Mouse (Mus musculus) brain, embryonic 14.5 days (tissue): ENCODE data around the gene Mia. TPM values are rescaled to one million over a fixed set of nuclear protein-coding genes. Genes with fewer than 3 reads are reported as not detected.

Experiments used
- DNase-seq: peaks from one replicate; pipeline ENCODE4 v3.0.0-alpha.2; 2011; ENCODE audit warnings: low read depth
- CTCF ChIP-seq: fragments of 200-500 bp; IDR thresholded peaks from 2 replicates; pipeline ENCODE4 v1.5.1; 2012; ENCODE audit warnings: inconsistent platforms, mild to moderate bottlenecking, moderate library complexity, borderline replicate concordance; ENCODE audit not compliant: insufficient read depth, insufficient read length; ENCODE audit errors: extremely low read depth
- POLR2A ChIP-seq: fragments of 200-500 bp; IDR thresholded peaks from 2 replicates; pipeline ENCODE4 v1.6.1; 2012; ENCODE audit warnings: mild to moderate bottlenecking, inconsistent platforms, borderline replicate concordance; ENCODE audit not compliant: poor library complexity, insufficient read depth, insufficient read length, severe bottlenecking; ENCODE audit errors: extremely low read depth
- polyA plus RNA-seq: library from polyadenylated mRNA; depleted of rRNA; stranded (reverse); fragments of >200 nt; gene quantifications from 2 replicates; pipeline ENCODE4 v1.2.3, GENCODE M21; 2012; rRNA removed

The Mia gene
- polyA plus RNA-seq, 1 experiment = 14.6 TPM

DNA sequence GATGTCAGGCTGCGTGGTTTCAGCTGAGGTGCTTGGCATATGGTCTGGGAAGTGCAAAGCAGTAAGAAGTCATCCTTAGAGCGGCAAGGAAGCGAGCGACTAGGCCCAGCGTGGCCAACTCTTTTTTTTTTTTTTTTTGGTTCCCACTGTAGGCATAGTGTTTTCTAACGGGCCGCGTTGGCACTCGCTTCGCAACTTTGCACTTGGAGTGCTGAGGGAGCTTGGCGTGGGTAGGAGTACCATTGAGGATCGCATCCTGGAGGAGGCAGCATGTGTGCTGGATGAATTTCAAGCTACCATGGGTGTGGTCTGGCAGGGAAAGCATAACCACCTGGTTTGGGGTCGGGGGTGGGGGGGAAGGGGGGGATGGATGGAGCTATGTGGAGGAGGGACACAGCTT is 25.0 kb downstream of the Mia start:
- TF ChIP-seq POLR2A = no peak
- no peak for TF ChIP-seq CTCF
- no peak for DNase-seq

DNA sequence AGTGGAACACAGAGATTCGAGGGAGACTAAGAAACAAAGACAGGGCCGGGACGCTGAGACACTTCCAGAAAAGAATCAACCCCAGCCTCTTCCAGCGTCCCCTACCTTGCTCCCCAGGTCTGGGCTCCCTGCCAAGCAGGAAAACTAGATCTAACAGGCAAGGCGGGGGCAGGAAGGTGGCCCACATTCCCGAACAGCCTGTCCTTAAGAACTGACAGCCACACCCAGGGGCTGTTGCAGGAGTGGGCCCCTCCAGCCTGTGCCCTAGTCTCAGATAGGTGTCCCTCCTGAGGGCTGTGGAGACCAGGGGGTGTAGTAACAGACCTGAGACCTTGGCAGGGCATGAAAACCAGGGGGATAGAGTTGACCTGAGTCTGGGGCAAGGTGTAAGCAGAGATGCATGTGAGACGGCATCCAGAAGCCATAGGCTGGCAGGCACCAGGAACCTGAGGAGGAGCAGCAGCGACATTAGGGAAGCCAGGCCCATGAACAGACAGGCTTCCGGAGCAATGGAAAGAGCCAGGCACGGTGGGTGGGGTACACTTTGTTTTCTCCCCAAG is 27.7 kb downstream of the Mia start, which contains the start of gene Cyp2t4:
Gene Cyp2t4 (plus strand): TSS at position 510 of the 560 bp plus-strand sequence.
- no peak for DNase-seq
- TF ChIP-seq CTCF (no peak), POLR2A (no peak)

DNA sequence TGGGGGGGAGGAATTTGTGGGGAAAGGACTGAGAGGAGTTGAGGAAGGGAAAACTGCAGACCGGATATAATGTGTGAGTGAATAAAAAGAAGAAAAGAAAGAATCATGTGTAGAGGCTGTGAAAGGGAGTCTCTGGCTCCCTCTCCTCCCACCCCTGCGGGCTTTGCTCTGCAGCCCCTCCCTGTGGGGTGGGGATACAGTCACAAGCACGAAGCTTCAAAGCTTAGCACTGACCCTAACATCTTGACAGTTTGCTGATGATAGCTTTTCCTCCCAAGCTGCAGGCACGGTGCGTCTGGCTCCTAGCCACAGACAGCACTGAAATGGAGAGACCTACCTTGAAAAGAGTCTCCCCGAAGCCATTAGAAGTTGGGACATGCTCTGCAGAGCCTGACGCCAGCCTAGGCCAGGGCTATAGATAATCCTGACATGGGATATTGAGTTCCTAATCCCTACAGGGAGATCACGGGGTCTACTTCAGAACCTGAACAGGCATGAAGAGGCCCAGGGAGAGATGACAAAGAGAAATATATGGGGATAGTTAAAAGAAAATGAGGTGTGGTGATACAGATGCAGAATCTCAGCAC is 44.5 kb downstream of the Mia start:
- DNase-seq = no peak
- no peak for TF ChIP-seq POLR2A
- no peak for TF ChIP-seq CTCF

DNA sequence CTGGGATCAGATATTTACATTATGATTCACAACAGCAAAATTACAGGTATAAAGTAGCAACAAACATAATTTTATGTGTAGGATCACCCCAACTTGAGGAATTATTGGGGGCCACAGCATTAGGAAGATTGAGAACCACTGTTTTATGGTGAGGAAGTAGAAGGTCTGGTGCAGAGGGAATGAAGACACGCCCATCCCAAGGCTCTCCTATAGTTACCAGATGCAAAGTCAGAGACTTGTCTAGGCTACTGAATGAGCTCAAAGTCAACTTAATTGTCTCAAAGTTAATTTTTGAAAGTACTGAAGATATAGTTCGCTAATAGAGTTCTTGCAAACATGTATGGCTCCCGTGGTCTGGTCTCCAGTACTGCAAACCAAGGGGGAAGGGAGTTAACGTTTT is 47.2 kb downstream of the Mia start:
- DNase-seq = no peak
- no peak for TF ChIP-seq POLR2A
- no peak for TF ChIP-seq CTCF

DNA sequence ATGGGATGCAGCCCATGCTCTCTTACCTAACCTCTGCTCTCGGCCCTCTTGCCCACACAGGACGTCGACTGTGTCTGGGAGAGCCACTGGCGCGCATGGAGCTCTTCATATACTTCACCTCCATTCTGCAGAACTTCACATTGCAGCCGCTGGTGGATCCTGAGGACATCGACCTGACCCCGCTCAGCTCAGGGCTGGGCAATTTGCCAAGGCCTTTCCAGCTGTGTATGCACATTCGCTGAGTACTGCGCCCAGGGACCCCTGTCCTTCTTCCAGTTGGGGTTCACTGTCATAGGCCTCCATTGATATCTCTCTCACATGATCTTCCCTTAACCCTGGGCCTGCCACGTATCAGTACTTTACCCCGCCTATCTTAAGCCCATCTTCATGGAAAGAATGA is 47.8 kb downstream of the Mia start:
- DNase-seq = no peak
- TF ChIP-seq POLR2A (no peak), CTCF (no peak)

DNA sequence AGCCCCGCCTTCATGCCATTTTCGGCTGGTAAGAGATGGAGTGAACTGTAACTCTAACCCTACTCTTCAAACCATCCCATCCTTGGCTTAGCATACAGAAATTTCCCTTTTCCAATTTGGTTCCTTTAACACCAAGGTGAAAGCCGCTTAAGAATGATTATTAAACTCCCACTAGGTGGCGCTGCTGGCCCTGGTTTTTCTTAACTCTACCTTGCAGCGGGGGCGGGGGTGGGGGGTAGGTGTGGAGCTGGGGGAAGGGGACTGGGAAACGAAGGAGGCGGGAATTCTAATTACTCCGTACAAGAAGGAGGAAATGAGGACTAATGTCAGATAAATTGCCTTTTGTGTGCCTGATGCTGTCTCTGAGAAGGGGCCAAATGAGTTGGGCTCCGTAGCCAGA is 48.4 kb downstream of the Mia start:
- peak; percentile 74 for DNase-seq
- TF ChIP-seq POLR2A (no peak), CTCF (peak; percentile 53; the same call in 1 of the 2 replicates)

DNA sequence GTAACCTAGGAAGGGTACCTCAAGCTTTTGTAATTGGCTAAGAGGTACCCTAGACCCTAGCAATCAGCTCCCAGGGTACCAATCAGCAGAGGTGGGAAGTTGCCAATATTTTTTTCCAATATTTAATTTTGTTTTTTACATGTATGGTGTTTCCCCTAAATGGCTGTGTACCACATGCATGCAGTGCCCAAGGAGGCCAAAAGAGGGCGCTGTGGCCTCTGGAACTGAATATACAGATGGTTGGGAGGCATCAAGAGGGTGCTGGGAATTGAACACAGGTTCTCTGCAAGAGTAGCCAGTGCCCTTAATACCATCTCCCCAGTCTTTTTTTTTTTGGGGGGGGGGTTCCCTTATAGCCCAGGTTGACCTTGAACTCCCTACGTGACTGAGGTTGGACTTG is 49.6 kb downstream of the Mia start:
- DNase-seq = no peak
- TF ChIP-seq CTCF (peak; percentile 27; the same call in 1 of the 2 replicates), POLR2A (no peak)

DNA sequence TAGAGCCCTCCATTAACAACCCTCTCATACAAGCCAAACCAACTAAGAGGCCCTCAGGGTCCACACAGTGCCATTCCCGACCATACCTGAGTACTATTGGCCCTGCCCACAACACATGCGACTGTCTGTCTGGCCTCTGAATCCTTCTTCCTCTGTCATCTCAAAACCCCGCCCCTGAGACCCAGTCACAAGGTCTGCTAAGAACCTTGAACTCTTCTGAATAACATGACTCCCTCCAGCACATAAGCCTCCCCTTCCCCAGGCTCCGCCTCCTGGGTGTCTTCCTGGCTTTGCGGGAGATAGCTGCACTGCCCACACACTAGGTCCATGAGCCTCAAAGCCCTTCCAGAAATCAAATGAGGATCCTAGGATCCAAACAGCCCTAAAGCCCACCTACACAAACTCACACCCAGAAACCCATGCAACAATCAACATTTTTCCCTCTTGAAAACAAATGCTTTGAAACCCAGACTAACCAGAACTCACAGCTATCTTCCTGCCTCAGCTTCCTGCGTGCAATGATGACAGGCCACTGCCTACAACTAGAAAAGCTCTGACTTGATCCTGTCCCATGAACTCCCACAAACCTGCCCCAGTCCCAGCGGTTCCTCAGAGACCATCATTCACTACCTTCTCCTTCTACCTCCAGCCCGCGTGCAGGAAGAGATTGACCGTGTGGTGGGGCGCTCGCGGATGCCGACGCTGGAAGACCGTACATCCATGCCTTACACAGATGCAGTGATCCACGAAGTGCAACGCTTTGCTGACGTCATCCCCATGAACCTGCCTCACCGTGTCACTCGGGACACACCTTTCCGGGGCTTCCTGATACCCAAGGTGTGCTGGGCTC is 50.2 kb downstream of the Mia start:
- no peak for TF ChIP-seq POLR2A
- TF ChIP-seq CTCF = no peak
- no peak for DNase-seq

DNA sequence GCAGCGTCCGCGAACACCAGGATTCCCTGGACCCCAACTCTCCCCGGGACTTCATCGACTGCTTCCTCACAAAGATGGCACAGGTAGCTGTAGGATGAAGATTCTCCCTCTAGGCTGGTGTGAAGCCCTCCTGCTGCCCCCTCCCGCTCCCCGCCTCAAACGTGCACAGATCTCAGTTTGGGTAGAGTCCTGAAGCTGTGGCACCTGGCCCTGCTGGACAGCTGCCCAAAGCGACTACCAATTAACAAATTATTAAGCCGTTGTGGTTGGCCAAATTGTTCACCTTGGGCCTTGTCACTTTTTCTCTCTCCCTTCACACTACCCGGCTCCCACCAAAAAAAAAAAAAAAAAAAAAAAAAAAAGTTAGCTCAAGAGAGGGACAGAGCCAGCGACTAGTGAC is 51.1 kb downstream of the Mia start:
- DNase-seq = no peak
- TF ChIP-seq POLR2A = no peak
- no peak for TF ChIP-seq CTCF

Other genes starting within 250 kb of the Mia start
- not detected in 2 replicates for gene Cyp2a22, start 241.8 kb downstream of the Mia start, polyA plus RNA-seq
- not detected in 2 replicates for gene Cyp2a12, start 152.1 kb downstream of the Mia start, polyA plus RNA-seq
- 0.05 TPM in 1 of 2 replicates, not detected in the other for gene Cyp2f2, start 61.2 kb downstream of the Mia start, polyA plus RNA-seq
- not detected in 2 replicates for gene Cyp2t4, start 27.4 kb downstream of the Mia start, polyA plus RNA-seq
- 129 and 131 TPM in 2 replicates for gene Egln2, start 14.4 kb downstream of the Mia start, polyA plus RNA-seq
- 81.4 and 86.7 TPM in 2 replicates for gene Rab4b, start 2.3 kb downstream of the Mia start, polyA plus RNA-seq
- 0.16 TPM in 1 of 2 replicates, not detected in the other for gene Gm21983, start 71 bp downstream of the Mia start, polyA plus RNA-seq
- gene BC024978, start 14.6 kb upstream of the Mia start, polyA plus RNA-seq = 11.9 and 13.2 TPM in 2 replicates
- 320 and 444 TPM in 2 replicates for gene Snrpa, start 15.1 kb upstream of the Mia start, polyA plus RNA-seq
- 15.3 and 15.9 TPM in 2 replicates for gene Itpkc, start 47.5 kb upstream of the Mia start, polyA plus RNA-seq
- gene Coq8b, start 51.9 kb upstream of the Mia start, polyA plus RNA-seq = 42.6 and 50.1 TPM in 2 replicates
- 109 and 112 TPM in 2 replicates for gene Numbl, start 77.3 kb upstream of the Mia start, polyA plus RNA-seq
- 24.3 and 24.4 TPM in 2 replicates for gene Ltbp4, start 156.5 kb upstream of the Mia start, polyA plus RNA-seq
- 142 and 232 TPM in 2 replicates for gene Shkbp1, start 174.9 kb upstream of the Mia start, polyA plus RNA-seq
- gene Gm20479, start 176.3 kb upstream of the Mia start, polyA plus RNA-seq = 0.20 TPM in 1 of 2 replicates, not detected in the other